ENCODE assay signal across 30 mouse cellular contexts in the genomic region with DNA sequence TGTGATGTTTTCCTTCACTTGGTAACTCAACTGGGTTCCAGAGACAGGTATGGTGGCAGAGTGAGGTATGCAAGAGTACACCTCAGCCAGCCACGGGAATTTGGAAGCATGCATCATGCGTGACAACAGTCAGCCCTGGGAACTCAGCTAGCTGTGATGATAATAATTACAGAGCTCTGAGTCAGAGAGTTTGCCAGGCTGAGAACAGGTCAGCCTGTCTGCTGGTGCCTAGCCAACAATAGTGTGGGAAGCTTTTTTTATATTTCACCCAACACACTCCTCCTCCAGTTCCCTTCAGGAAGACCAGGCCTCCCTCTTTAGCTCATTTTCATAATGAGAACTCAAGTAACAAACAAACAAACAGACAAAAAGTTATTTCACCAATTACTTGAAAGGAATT. TPM values are rescaled to one million over a fixed set of nuclear protein-coding genes. Genes with fewer than 3 reads are reported as not detected.
"Had no signal": no experiment of that assay in that cellular context is flagged by ENCODE, and none has a peak within 500 bp of the region (broad histone marks: within the 10 kb centered on the region; RNA-seq: fewer than 3 reads in every experiment).

No protein-coding gene starts in this region.

- ATAC-seq: hindbrain, postnatal 0 days; intestine, embryonic 16.5 days had no signal

- H3K27me3 ChIP-seq: heart, embryonic 13.5 days; heart, embryonic 15.5 days; hindbrain, embryonic 13.5 days; hindbrain, embryonic 15.5 days; kidney, embryonic 15.5 days; limb, embryonic 12.5 days; liver, embryonic 13.5 days had no signal

- DNase-seq: gastrocnemius, postnatal 14 days; gastrocnemius, postnatal 36 days; heart, adult 11 months; heart, adult 2 months; heart, postnatal 14 days; heart, postnatal 36 days; kidney, adult 11 months; kidney, adult 2 months; kidney, adult 9 months; kidney, postnatal 14 days; kidney, postnatal 36 days; liver; liver, embryonic 13.5 days had no signal

RNA-seq across cellular contexts. Expression of gene 1700006A11Rik, which starts 53.8 kb away (rescaled TPM):
- polyA plus RNA-seq: gonadal fat pad, adult 2 months; heart, adult 2 months; heart, embryonic 11.5 days; heart, embryonic 13.5 days; heart, embryonic 15.5 days; heart, postnatal 0 days; hindbrain, embryonic 11.5 days; hindbrain, embryonic 13.5 days; hindbrain, embryonic 15.5 days; hindbrain, postnatal 0 days; intestine, embryonic 14.5 days; intestine, embryonic 16.5 days; kidney, adult 2 months; kidney, embryonic 15.5 days; kidney, postnatal 0 days; limb, embryonic 10.5 days; limb, embryonic 12.5 days; limb, embryonic 14.5 days; liver, embryonic 11.5 days; liver, embryonic 13.5 days had no signal
